Mouse (Mus musculus) liver, adult (tissue): Measurements from ENCODE around the gene Trim47.

Experiments
- GATA4 ChIP-seq: IDR thresholded peaks from 2 replicates; pipeline ENCODE4 v1.6.1; 2014; ENCODE audit warnings: mild to moderate bottlenecking, low read length; ENCODE audit not compliant: insufficient replicate concordance

The Trim47 gene

GRCm38 (mm10) chr11:116075539-116076265, 51.3 kb downstream of the Trim47 start:
- no peak for TF ChIP-seq GATA4

- TF ChIP-seq GATA4, result no peak
Observed at GRCm38 (mm10) chr11:116074436-116074991, 52.5 kb downstream of the Trim47 start.

GRCm38 (mm10) chr11:116072608-116073007, 54.4 kb downstream of the Trim47 start:
- TF ChIP-seq GATA4, result no peak

GRCm38 (mm10) chr11:116071510-116071909, 55.5 kb downstream of the Trim47 start:
- TF ChIP-seq GATA4, result no peak

GRCm38 (mm10) chr11:116065345-116065744, 61.7 kb downstream of the Trim47 start:
- TF ChIP-seq GATA4, result no peak

- TF ChIP-seq GATA4, result no peak
Observed at GRCm38 (mm10) chr11:116064187-116064867, 62.7 kb downstream of the Trim47 start.

GRCm38 (mm10) chr11:116063562-116063961, 63.4 kb downstream of the Trim47 start:
- no peak for TF ChIP-seq GATA4

- TF ChIP-seq GATA4, result no peak
Observed at GRCm38 (mm10) chr11:116062521-116062920, 64.5 kb downstream of the Trim47 start.

GRCm38 (mm10) chr11:116061641-116062415, 65.2 kb downstream of the Trim47 start:
- TF ChIP-seq GATA4, result no peak

GRCm38 (mm10) chr11:116060596-116060995, 66.4 kb downstream of the Trim47 start:
- TF ChIP-seq GATA4, result no peak

GRCm38 (mm10) chr11:116059691-116060025, 67.4 kb downstream of the Trim47 start:
- TF ChIP-seq GATA4, result no peak

GRCm38 (mm10) chr11:116058868-116059690, 67.9 kb downstream of the Trim47 start:
- TF ChIP-seq GATA4, result no peak

- no peak for TF ChIP-seq GATA4
Observed at GRCm38 (mm10) chr11:116058022-116058614, 68.9 kb downstream of the Trim47 start.

GRCm38 (mm10) chr11:116057237-116057881, 69.7 kb downstream of the Trim47 start:
- TF ChIP-seq GATA4, result peak; percentile 52; the same call in 1 of the 2 replicates

GRCm38 (mm10) chr11:116055873-116056272, 71.1 kb downstream of the Trim47 start:
- no peak for TF ChIP-seq GATA4
